Mouse (Mus musculus) bone marrow macrophage, adult 2 months (primary cell): ENCODE results near the gene Col10a1.

Experiments
- CTCF ChIP-seq: IDR thresholded peaks from 2 replicates; pipeline ENCODE4 v1.5.1; 2012; ENCODE audit warnings: low read depth, mild to moderate bottlenecking, low read length, moderate library complexity
- POLR2A ChIP-seq: IDR thresholded peaks from 2 replicates; pipeline ENCODE4 v1.6.1; 2012; ENCODE audit warnings: mild to moderate bottlenecking, low read depth, low read length, borderline replicate concordance

DNA sequence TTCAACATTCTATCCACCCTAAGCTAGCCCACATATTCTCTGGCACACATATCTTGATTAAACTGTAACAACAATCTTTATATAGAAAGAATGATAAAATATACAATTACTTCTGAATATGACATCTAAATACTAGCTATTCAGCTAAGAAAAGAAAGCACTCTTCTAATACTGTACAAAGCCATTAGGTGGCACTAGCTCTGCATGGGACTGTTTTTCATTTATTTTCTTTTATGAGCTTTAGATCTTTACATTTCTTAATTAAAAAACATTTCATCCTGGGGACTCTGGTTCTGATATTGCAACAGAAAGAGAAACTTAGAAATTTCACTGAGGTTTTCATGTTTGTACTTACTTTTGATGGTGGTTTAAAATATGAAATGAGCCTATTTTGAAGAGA lies 42.0 kb downstream of the Col10a1 start:
- TF ChIP-seq POLR2A, result no peak
- no peak for TF ChIP-seq CTCF
